Mouse (Mus musculus): Measurements from ENCODE around the gene Tpgs1.
"Not testable (repeated sequence)": the region's sequence is repeated elsewhere in the genome, so short reads cannot be mapped to it uniquely, and the experiment has no call there.

Gene Tpgs1

DNA sequence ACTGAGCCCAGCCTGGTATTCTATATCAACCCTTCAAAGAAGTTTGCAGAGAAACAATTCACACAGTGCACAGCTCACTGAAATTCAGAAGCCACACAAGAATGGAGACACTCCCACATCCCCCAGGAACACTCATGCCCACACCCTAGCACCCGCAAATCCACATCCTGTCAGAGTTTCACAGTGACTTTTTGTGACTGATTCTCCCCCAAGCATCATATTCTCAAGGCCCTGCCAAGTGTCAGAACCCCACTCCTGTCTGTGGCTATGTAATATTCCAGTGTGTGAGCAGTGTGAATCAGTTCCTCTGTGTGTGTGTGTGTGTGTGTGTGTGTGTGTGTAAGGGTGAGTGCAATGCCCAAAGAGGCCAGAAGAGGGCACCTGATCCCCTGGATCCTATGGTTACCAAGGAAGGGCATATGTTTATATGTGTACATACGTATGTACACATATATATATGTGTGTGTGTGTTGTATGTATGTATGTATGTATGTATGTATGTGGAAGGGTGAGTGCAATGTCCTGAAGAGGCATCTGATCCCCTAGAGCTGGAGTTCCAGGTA is 22.9 kb downstream of the Tpgs1 start:
- no peak for DNase-seq (ENCODE audit: low read depth, low spot score)

DNA sequence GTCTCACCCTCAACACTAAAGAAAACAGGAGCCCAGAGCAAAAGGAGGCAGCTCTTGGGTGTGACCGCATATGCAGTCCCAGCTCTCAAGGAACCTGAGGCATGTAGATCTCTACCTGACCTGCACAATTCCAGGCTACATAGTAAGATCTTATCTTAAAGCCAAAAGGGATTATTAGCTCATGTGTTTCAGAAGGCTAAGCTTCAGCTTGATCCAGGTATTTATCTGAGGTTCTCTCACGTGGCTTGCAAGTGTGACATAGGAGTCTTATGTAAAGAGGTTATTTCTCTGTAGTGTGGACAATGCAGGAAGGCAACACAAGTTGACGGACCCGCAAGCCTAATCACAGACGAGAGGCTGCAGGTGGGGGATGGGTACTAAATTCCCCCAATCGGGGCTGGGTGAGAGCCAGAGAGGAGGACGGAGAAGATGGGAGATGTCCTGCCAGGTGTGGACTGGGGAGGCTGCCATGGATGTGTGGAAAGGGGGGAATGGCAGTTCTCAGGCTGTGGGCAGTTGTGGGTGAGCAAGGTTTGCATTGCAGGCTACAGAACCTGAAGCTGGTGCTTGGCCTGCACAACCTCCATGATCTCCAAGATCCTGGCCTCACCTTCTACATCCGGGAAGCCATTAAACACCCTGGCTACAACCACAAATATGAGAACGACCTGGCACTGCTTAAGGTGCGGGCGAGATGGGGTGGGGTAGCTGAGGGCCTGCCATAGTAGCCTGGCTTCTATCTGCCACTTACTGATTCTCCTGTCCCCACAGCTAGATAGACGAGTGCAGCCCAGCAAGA is 24.6 kb downstream of the Tpgs1 start:
- DNase-seq (ENCODE audit: low read depth, low spot score): no peak

DNA sequence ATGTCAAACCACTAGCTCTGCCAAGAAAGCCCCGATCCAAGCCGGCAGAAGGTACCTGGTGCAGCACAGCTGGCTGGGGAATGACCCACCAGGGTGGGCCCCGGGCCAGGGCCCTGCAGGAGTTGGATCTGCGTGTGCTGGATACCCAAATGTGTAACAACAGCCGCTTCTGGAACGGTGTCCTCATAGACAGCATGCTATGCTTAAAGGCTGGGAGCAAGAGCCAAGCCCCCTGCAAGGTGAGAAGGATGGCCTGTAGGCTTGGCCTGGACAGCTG is 25.1 kb downstream of the Tpgs1 start:
- DNase-seq (ENCODE audit: low read depth, low spot score): no peak

DNA sequence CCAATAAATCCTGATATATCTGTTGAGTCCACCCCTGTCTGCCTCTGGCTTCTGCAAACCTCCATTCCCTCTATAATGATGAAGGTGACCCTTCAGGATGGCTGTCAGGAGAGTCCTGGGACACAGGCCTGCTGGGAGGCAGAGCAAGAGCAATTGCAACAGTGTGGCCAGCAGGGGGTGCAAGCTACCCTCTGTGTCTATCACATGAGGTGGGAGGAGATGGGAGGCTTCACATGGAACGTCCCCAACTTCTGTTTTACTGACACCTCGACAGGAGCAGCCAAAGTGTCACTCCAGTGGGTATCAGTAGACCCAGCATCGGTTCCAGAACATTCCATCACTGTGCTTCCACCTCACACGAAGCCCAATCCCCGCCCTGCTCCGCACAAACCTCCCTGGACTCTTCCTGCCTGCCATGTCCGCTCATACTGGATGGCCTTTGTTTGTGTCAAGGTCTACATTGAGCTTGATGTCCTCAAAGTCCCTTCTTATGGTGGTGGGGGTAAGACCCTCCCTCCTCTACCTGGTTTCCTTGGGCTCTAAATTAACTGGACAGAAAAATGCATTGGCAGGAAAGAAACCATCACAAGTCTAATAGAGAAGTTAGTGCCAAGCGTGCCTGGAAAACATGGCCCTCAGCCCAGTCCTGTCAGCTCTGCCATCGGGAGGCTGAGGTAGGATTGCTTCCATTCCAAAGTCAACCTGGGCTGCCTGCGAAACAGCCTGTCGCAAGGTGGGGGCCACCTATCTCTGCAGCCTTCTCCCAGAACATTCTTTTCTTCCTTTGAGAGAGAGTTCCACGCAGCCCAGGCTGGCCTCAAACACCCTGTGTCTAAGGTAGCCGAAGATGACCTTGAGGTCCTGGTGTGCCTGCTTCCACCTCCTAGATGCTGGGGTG is 26.3 kb downstream of the Tpgs1 start:
- DNase-seq (ENCODE audit: low read depth, low spot score): peak; percentile 83

DNA sequence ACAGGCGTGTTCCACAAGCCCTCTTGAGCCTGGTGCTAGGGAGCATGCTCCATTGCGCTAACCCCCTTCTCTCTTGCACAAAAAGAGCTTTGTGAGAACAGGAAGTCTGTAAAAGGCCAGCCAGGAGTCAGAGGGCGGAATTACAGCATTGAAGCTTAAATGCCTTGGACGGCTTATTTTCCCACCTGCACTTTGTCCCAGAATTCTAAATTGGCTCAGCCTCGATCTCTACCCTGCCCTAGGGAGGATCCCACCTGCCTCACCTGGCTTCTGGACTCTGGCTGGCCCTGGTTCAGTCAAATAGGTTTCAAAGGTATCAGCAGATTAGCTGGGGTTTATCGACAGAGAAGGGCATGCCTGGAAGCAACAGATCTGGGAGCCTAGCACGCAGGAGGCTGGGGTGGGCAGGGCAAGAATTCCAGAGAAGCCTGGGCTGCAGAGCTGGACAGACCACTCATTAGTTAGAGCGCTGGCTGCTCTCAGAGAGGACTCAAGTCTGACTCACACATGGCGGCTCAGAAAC is 27.0 kb downstream of the Tpgs1 start:
- peak; percentile 71 for DNase-seq (ENCODE audit: low read depth, low spot score)

DNA sequence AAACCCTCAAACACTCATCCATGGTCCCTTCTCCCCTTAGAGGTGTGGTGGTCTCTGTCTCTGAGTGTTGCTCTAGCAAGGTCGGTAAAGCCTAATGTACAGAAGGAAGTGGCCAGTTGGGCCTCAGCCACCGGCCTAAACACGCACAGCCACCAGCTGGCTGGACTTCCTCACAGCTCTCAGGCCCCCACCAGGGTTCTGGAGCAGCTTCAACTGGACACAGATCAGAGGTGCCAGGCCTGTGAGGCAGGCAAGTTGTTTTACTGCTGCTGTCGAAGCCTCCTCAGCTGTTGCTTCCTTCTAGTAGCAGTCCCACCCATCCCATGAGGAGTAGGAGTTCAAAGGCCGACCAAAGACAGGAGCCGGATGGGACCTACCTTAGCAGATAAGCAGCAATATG is 28.7 kb downstream of the Tpgs1 start:
- DNase-seq (ENCODE audit: low read depth, low spot score): no peak

- no peak for DNase-seq (ENCODE audit: low read depth, low spot score)
Measured at GRCm38 (mm10) chr10:79698459-79698858, 29.3 kb downstream of the Tpgs1 start.

GRCm38 (mm10) chr10:79700676-79701075 is 31.5 kb downstream of the Tpgs1 start:
- DNase-seq (ENCODE audit: low read depth, low spot score): no peak

DNA sequence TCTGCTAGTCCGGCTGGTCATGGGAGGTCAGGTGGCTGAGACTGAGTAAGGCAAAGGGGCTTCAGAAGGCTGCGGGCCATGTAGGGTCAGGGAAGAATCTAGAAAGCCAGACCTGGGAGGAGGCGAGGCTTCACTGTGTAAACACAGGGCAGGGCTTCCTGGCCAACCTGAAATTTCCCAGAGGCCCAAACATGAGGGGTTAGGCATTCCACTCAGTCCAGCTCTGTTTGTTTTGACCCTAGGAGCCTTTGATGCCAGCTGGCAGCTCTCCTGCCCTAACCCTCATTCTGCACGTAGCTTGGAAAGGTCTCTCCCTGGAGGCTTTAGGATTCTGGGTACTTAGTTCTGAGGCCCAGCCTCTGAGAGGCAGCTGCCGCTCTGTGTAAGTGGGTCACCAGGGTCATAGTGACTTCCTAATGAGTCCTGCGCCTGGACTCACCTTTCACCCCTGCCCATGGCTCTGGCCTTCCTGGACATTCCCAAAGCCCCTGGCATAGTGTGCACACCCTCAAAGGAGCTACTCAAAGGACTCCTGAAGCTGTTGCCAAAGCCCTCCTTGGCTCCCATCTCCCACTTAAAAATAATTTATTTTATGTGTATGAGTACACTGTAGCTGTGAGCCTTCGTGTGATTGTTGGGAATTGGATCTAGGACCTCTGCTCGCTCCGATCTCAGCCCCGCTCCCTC is 32.4 kb downstream of the Tpgs1 start:
- DNase-seq (ENCODE audit: low read depth, low spot score): no peak

- not testable (repeated sequence) for DNase-seq (ENCODE audit: low read depth, low spot score)
Measured at GRCm38 (mm10) chr10:79702970-79703369, 33.8 kb downstream of the Tpgs1 start.

DNA sequence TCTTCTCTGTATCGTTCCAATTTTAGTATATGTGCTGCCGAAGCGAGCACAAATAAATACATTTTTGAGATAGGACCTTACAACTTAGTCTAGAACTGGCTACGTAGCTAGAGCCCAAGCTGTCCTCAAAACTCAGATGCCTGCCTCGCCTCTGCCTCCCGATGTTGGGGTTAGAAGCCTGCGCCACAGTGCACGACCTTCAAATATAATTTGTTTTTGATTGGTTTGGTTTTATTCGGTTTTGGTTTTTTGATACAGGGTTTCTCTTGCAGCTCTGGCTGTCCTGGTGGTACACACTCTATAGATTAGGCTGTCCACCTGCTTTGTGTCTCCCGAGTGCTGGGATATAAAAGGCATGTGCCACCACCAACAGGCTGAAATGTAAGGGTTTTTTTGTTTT is 34.4 kb downstream of the Tpgs1 start:
- no peak for DNase-seq (ENCODE audit: low read depth, low spot score)

DNA sequence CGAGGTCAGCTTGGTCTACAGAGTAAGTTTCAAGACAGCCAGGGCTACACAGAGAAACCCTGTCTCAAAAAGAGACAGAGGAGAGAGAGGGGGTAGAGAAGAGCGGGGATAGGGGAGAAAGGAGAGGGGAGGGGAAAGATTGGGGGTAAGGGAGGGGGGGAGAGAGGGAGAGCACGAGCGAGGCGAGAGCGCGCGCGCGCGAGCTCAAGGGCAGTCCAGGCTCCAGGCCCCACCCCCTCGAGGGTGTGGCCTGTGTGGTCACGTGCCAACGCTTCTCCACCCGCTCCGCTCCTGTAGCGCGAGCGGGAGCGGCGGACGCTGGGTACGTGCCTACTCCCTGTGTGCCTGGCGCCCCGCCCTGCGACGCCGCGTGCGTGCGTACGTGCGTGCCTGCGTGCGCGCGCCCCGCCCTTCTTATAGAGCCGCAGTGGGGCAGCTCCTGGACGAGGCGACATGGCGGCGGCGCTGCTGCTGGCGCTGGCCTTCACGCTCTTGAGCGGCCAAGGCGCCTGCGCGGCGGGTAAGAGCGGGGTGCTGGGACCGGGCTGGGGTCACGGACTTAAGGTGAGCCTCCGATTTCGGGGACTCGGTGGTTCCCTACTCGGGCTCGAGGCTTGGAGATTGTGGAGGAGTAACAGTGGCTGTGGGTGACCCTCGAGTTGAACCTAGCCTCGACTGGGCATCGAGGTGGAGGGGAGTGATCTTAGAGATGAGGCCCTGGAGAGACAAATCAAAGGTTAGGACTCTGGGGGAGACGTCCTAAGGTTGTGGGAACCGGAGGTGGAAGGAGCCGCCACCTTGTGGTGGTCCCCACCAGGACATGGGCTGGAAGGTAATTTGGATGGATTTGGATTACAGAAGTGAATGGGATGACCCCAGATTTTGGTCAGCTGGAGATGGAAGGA is 35.1 kb downstream of the Tpgs1 start, which contains the start of gene Bsg:
Gene Bsg, plus strand, starts transcription at position 427 of the 905 bp plus-strand sequence.
- peak; percentile 96 for DNase-seq (ENCODE audit: low read depth, low spot score)

- no peak for DNase-seq (ENCODE audit: low read depth, low spot score)
Measured at GRCm38 (mm10) chr10:79704970-79705360, 35.8 kb downstream of the Tpgs1 start.

DNA sequence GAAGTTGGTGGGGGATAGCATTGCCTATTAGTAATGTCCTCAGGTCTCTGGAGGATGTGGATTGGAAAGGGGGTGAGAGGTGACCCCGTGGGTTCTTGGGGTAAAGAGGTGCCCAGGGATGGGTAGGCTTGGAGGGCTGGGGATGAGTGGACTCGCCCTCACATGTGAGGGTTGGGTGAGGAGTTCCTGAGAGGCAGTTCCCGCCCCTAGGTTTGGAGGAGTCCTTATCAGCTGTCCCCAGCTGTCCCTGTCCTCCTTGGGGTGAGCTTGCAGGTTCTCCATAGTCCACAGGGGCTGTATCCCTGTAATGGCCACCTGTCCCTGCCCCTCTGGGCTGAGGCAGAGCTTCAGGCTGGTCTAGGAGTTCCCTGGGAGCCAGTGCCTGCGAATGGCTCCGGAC is 36.8 kb downstream of the Tpgs1 start:
- no peak for DNase-seq (ENCODE audit: low read depth, low spot score)

DNA sequence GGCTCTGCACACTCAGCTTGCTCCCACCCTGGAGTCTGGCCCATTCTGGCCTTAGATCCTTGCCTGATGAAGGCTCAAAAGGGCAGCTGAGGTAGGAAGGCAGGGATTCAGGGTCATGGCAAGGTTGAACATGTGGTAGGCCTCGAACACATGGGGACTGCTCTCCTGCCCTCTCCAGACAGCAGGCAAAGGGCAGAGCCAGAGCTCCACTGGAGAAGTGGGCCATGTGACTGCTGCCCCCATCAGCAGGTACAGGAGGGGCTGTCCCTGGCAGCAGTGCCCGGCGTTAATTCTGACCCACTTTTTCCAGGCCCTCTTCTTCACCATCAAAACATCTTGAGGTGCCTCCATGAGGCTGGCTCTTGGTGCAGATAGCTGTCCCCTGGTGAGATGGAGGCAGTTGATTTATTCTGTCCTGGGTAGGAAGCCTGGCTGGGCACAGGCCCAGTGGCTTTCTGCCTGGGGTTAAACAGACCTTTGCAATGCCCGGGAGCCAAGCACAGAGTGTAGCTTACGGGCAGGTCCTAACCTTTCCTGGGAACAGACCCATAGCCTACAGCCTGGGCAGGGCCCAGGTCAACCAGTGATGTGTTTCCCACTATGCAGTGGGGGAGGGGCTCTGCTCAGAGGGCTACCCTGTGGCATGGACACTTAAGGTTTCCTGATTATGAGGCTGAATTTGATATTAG is 37.4 kb downstream of the Tpgs1 start:
- no peak for DNase-seq (ENCODE audit: low read depth, low spot score)

- no peak for DNase-seq (ENCODE audit: low read depth, low spot score)
Measured at GRCm38 (mm10) chr10:79707162-79707561, 38.0 kb downstream of the Tpgs1 start.

- peak; percentile 74 for DNase-seq (ENCODE audit: low read depth, low spot score)
Measured at GRCm38 (mm10) chr10:79707759-79708158, 38.6 kb downstream of the Tpgs1 start.

- DNase-seq (ENCODE audit: low read depth, low spot score): no peak
Measured at GRCm38 (mm10) chr10:79708668-79709067, 39.5 kb downstream of the Tpgs1 start.

- no peak for DNase-seq (ENCODE audit: low read depth, low spot score)
Measured at GRCm38 (mm10) chr10:79709307-79709706, 40.1 kb downstream of the Tpgs1 start.

- peak; percentile 50 for DNase-seq (ENCODE audit: low read depth, low spot score)
Measured at GRCm38 (mm10) chr10:79712029-79712428, 42.9 kb downstream of the Tpgs1 start.

All from 3T3-L1 (cell line).